Mouse (Mus musculus) cerebellum, adult 18-20 months (tissue): Measurements from ENCODE around the gene B2m.
"Not testable (repeated sequence)": the region's sequence is repeated elsewhere in the genome, so short reads cannot be mapped to it uniquely, and the experiment has no call there.

ENCODE experiments used
- DNase-seq, 2 experiments: peaks; one replicate each; pipeline ENCODE4 v3.0.0; 2021

B2m gene

DNA sequence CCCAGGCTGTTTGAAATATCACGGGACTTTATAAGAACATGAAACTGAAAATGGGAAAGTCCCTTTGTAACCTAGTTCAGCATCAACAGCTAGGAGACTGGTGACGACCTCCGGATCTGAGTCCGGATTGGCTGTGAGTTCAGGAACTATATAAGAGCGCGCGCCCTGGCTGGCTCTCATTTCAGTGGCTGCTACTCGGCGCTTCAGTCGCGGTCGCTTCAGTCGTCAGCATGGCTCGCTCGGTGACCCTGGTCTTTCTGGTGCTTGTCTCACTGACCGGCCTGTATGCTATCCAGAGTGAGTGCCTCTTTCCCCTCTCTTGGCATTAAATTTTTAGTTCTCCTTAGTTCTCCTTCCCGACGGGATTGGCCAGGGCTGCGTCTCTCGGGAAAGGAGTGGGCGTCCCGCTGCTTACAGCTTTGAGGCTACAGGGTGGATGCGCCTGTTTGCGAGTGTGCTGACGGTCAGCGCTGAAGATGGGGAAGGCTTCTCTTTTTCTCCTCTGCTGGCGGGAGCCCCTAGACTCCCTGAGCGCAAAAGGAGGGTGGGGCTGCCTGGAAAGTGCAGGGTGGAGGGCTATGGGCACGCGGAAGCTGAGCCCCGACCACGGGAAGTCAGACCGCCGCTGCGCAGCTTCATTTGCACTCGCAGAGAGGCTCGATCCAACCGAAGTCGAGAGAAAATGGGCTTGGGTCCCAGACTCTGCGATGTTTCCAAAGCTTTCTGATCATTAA, at the start of gene B2m:
TSS of gene B2m (plus strand) at position 179 of the 734 bp plus-strand sequence.
- peak; percentile 86 to 90 for DNase-seq

DNA sequence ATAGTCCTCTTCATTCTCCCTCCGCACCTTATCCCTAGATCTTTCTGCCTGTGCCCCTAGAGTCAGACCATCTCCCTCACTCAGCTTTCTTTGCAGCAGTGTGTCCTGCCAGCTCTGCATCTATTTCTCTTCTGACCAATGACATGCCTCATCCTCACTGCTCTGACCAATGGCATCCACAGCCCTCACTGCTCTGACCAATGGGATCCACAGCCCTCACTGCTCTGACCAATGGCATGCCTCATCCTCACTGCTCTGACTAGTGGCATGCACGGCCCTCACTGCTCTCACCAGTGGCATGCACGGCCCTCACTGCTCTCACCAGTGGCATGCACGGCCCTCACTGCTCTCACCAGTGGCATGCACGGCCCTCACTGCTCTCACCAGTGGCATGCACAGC, 49.8 kb upstream of the B2m start:
- DNase-seq, result not testable (repeated sequence)

DNA sequence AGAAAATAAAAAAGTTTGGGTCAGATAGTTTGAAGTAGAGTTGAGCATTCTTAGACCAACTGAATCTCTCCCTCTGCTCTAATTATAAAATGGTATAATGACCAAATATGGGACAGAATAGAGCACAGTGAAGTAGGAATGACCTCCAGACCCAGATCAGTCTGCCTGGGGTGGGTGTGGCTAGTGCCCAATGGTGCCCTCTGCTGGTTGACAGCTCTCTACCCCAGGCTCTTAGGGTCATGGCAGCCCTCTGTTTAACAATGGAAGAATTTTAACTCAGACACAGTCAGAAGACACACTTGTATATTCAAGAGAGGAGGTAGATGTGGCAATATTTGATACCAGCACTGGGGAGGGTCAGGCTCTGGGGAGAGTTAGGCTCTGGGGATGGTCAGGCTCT, 45.4 kb upstream of the B2m start:
- DNase-seq, result no peak

DNA sequence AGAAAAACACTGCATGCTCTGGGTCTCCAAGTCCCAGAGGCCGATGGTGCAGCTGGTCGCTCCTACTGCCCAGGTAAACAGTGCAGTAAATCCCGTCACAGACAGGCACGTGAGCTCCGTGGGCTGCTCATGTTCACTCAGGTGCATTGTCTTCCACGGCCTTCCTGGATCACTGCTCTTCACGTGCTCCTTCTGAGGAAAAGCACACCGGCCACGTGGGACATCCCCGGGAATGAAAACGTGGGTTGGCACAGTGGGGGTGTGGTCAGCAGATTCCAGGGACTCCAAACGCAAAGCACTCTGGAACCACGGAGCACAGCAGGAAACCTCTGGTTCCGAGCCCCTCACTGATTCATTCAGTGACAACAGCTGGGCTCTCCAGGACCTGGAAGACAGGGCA, 39.4 kb upstream of the B2m start:
- DNase-seq, result no peak

DNA sequence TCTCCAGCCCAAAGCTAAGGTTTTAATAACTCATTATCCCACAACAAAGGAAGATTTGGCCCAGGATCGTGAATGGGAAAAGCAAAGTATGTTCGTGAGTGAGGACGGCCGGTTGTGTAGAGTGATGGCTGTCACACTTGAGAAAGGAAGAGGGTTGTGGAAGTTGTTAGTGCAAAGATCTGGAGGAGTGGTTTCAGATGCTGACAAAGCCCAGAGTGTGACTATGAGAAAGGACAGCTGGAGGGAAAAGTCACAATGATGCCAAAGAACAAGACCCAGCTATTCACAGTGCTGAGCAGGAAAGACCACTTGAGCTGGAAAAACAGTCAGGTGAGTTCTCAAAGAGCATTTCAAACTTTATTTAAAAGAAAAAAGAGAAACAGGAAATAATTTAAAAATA, 37.8 kb upstream of the B2m start:
- no peak for DNase-seq

DNA sequence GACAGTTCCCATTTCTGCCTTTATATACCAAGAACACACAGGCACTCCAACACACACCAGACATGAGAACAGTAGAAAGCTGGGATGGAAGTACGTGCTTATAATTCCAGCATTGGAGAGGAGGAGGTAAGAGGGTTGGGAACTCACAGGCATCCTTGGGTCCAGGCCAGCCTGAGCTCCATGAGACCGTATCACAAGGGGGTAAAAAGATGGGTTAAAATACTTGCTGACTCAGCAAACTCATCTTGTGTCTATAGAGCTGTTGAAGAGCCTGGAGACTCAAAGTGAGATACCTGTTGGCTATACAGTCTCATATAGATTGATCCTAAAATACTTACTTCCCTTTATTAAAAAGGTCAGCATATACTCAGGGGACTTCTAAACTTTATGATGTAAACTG, 30.6 kb upstream of the B2m start:
- no peak for DNase-seq

DNA sequence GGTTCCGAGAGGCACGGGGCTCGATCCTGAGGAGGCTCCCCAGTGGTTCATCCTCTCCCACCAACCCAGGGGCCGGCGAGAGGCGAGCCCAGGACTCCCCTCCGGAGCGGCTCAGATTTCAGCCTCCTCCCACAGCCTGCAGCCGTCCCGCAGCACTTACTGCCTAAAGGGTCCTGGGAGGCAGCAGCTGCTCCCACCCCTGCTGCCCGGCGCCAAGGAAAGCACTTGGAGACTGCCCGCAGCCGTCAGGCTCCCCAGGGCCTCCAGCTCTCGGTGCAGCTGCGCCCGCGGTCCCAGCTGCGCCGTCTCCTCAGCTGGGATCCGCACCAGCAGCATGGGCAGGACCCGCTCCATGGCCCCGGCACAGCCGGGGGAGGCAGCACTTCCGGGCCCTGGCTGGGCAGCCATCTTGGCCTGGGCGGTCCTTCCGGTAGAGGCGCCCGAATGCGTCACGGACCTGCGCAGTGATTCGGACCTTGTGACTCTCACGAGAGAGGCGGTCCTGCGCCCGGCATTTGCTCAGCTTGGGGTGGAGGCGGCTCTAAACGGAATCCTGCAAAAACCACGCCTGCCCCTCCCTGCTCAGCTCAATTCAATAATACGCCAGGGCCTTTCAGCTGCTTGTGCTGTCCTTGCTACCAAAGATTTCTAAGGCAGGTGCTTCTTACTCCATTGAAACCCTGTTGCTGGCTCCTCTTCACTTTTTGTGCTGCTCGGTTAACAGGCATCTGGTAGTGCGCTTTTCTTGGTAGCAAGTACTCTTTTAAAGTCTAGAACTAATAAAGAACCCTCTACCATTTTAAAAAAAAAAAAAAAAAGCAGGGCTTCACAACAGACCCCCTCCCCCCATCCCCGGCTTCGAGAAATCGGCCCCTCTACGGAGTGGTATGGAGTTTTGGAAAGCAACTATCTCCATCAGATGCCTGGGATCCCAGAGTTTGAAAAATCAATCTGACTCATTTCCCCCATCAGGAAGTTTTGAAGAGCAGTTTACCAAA, 29.2 kb upstream of the B2m start, which contains the start of gene Spg11:
TSS of gene Spg11 (minus strand) at position 426 of the 998 bp plus-strand sequence.
- peak; percentile 98 for DNase-seq

DNA sequence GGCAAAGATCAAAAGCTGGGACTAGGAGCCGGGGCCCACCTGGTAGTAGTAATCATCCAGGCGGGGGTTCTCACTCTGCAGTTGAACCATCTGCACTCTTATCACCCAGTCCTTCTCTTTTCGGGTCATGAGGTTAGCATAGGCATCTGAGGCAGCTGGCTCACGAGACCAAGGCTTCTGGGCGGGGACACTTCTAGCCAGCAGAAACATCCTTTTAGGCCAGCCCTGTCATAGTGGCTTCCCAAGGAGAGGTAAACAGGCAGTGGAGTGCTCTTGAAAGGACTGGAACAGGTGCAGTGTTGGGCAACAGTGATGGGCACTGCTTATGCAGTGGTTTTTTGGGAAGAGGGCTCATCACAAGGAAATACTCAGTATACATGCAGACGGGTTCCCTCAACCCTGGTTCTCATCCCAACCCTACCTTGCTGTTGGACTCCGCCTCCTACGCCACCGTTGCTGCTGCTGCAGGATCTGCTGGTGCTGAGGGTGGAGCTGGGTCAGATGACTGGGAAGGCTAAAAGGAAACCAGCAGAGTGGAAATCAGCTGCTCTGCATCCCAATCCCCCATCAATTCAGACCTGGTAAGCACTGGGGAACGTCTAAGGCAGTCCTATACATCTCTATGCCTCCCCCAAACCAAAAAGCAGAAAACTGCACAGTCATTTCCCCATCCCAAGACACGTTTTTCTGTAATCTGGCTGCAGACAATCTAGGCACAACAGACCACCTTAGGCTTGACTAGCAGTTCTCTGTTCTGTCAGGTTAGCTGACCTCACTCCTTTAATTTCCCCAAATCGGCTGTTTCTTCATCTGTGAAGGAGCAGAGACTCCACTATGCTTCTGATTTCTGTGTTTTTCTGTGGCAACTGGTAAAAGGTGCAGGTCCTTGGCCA, 21.6 kb upstream of the B2m start:
- DNase-seq, result no peak

DNA sequence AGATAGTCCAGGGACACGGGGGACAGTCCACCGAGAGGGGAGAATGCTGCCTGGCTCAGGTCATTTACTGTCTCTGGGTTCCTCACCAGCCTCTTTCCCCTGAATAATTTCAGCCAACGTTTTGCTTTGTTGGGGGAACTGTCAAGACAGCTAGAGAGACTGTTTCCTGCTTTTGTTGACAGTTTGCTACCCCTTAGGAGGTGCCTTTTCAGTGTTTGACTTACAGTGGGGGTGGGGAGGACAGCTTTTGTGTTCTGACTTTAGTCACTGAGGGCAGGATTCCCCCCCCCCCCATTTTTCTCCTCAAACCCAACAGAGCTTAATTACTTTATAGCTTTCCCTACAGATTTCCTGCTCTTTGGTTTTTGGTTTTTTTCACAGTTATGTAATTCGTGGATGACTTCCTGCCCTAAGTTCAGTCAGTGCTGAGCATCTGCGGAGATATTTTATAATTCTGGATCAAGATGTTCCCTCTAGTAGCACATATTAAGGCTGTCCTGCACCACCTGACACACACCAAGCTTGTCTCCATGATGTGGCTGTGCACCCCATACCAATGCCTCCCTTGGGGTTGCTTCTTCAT, 20.6 kb upstream of the B2m start:
- DNase-seq, result no peak

DNA sequence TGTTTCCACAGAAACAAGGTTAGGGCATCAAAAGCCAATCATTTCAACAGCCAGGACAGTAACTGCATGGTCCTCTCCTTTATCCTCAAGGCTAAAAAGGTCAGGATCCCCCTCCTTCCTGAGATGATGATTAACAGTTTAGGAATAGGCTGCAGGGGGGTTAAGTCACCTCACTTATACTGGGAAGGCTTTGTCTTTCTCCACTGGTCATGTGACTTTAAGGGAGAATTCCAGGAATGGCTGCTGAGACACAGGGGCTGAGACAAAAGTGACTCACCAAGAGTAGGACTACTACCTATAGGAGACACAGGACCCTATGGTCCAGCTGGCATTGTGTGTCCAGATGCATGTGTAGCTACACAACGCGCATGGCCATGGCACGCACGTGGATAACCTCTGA, 19.9 kb upstream of the B2m start:
- no peak for DNase-seq

DNA sequence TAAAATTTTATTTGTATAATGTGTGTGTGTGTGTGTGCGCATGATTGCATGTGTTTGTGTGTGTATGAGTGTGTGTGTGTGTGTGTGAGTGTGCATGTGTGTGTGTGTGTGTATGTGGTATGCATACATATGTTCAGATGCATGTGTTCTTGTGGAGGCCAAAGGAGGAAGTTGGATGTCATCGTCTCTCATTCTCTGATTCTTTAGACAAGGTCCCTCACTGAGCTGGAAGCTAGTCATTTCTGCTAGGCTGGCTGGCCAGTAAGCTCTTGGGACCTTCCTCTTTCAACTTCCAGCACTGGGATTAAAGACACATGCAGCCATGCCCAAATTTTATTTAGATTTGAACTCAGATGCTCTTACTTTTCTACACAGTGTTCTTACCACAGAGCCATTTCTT, 15.4 kb upstream of the B2m start:
- no peak for DNase-seq

DNA sequence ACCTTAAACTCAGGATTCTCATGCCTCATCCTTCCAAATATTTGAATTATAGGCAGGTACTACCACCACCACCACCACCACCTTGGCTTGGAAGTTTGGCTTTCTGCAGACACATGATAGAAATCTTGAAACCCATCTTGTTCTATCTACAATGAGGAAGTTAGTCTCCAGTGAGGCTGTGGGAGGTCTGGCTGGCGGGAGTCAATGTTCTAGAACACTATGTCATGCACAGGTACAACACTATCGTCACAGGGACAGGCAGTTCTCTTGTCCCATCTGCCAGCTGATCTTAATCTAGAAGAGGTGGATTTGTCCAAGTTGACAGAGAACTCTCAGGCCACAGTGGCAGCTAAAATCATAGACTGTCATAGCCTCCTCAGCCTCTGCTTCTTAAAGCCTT, 14.9 kb upstream of the B2m start:
- DNase-seq, result no peak

DNA sequence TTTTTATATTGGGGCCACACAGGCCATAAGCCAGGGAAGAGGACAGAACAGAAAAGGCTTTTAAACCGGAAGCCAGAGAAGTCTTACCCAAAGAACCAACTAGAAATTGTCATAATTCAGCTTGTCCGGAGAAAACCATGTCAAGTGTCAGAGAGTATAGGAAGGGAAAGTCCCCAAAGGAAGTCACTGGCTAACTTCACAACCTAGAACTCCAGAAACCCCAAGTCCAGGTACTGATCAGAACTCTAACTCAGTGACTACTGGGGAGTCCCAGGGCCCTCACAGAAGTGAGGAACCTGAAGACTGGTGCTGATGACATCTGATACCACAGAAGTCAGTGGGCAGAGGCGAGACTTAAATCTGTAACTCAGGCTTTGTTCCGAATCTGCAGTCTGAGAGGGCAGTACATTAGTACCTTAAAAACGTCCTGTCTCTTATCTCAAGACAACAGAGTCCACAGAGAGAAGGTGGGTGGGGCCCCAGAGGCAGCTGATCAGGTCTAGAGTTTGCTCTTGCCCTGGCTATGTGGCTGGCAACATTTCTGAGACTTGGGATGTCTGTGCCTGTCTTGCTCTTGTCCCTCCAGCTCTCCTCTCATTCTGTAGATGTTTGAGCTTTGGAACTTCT, 9.5 kb upstream of the B2m start:
- no peak for DNase-seq

DNA sequence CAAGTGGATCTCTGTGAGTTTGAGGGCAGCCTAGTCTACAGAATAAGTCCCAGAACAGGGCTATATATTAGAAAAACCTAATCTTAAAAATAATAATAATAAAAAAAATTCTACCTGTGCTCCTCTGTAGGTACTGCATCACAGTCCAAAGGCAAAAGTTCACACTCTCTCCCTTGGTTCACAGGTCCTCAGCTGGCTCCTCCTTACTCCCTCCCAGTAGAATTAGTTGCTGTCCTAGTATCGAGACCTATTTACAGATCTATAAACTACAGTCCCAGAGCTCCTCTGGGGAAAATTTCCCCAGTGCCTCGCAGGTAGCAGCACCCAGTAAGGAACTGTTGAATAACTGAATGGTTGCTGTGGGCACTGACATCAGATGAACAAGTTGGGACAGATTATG, 6.7 kb upstream of the B2m start:
- no peak for DNase-seq

DNA sequence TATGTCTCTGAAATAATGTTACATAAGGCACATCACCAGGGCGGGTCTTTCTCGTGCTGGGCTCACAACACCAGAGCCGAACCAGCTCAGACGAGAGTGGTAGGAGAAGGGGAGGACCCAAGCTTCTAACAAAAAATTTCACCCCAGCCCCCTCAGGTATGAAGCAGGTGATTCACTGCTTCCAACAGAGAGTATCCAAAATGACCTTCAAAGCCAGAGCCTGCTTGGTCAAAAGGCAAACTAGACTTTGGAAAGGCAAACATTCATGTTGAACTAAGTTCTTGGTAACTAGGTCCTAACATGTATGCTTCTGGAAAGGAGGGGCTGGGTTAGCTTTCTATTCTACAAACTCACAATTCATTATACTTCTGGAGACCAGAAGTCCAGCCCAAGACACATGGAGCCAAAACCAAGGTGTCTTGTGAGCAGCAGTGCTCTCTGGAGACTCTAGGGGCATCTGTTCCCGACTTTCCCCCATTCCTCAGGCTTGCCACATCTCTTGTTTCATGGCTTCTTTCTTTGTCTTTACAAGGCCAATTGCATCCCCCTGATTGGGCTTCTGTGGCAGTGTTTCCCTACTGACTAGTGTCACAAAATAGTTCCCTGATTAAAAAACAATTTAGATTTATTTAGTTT, 6.0 kb upstream of the B2m start:
- no peak for DNase-seq

DNA sequence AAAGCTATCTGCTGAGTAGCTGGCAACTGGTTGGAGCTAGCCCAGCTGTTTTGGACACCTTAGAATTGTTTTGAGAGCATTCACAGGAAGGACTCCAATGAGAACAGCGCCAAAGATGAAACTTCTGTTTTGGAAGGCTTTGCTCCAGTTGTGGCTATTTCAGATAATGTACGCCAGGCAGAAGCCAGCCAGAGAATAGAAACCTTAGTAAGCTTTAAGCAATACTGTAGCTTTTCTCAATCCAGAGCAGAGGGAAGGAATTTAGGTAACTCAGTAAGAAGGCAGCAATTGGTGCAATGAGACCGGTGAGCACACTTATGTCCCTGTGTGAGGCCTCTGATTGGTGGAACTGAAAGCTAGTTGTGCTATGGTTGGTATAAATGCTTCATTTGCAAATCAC, 4.4 kb upstream of the B2m start:
- no peak for DNase-seq

DNA sequence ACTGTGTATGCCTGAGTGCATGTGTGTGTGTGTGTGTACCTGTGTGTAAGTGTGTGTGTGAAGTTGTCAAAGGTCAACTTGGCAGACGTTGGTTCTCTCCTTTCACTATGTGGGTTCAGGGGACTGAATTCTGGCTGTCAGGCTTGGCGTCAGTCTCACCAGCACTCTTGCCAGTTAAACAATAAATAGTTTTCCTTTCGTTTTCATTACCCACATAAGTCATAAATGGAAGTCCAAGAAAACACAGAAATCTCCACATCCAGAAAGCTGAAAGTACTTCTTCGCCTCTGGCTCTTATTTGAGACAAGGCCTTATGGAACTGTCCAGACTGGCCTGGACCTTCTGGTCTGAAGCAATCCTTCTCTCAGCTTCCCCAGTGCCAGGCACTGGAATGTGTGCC, 1.7 kb upstream of the B2m start:
- DNase-seq, result no peak

DNA sequence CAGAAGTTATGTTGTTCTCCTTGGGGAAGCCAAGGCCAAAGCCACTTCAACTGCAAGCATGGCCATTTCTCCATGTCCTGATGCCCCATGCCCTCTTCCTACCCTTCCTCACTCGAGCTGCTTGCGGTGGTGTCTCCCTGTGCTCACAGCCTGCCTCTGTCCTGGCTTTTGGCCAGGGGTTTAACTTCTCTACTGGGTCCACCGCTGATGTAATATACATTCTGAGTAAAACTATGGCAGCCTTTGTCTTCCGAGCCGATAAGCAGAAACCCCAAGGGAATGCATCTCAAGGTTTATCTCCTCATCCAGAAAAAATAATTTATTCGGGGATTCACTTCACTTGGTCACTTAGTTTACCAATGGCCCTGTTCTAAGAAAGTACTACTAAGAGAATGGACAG, 799 bp upstream of the B2m start:
- no peak for DNase-seq

DNA sequence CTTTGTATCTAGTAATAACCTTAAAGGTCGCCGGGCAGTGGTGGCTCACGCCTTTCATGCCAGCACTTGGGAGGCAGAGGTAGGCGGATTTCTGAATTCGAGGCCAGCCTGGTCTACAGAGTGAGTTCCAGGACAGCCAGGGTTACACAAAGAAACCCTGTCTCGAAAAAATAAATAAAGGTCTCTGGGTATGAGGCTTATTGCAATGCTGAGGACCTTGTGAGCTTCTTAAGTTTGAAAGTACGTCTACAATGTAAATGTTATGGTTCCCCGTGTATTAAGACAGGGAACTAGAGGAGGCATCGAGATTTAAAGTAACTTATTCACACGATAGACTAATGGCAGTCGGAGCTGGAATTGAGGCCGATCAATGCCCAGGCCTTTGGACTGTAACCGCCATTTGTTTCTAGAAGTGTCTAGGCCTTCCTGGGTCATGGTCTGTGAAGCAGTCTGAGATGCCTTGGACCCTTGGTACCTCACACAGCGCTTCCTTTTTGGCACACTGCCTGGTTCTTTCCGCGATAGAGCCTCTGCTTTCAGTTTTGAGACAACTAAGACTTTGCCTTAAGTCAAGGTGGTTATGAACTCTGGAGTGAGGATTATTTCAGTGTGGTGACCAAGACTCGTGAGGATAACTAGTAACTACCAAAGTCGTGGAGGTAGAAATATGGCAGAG, 894 bp downstream of the B2m start:
- DNase-seq, result peak; percentile 8 to 12

DNA sequence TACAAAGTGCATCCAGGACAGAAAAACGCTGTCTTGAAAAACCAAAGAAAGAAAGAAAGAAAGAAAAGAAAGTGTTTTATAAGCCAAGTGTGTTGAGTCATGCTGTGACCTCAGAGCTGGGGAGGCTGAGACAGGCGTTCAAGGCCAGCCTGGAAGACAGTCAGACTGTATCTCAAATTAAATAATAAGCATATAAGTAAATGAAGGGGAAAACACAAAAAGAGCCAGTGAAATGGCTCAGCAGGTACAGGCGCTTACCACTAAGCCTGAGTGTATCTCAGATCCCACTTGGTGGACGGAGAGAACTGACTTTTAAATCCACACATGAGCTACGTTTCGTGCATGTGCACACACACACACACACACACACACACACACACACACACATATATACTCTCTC, 1.8 kb downstream of the B2m start:
- DNase-seq, result no peak

DNA sequence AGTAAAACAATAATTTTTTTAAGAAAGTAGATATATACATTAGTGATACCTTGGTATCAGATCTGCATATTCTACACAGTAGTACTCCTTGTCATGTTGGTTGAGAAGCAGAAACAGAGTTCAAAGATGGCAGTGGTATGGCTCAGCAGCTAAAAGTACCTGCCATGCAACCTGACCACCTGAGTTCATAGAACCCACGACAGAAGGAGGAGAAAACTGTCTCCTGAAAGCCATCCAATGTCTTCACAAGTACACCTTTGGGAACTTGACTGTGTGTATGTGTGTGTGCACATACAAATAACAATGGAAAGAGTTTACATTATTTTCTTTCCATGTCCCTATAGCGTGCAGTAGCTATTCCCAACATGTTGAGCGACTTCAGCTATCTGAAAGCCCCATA, 2.2 kb downstream of the B2m start:
- no peak for DNase-seq
